Mouse (Mus musculus) midbrain, embryonic 12.5 days (tissue): ENCODE measurements at regions not wholly inside any gene's neighbourhood (a gene's known extent, or its start where the extent isn't known, plus 50 kb on each side); places are given as distances from the start of the nearest gene placed in this dataset.
A peak's percentile ranks its signal among the peaks of the same experiment; 100 is the strongest.
"Not testable (repeated sequence)": the region's sequence is repeated elsewhere in the genome, so short reads cannot be mapped to it uniquely, and the experiment has no call there.

ENCODE experiments used
- ATAC-seq: fragments of 200-750 bp; cut with Nextera tagmentation; 2 replicates; pipeline ENCODE4 v1.8.0; 2017; ENCODE audit warnings: low read depth, moderate TSS enrichment, moderate library complexity; ENCODE audit not compliant: low FRiP score
- H3K27ac ChIP-seq: fragments of 300-500 bp; sonication (generic); replicated peaks from 2 replicates; pipeline ENCODE4 v1.5.1; 2016; ENCODE audit warnings: mild to moderate bottlenecking
- H3K27me3 ChIP-seq: fragments of 300-500 bp; sonication (generic); 2 replicates; pipeline ENCODE4 v1.6.1; 2016; ENCODE audit warnings: mild to moderate bottlenecking
- H3K36me3 ChIP-seq: fragments of 300-500 bp; sonication (generic); 2 replicates; pipeline ENCODE4 v1.6.1; 2016
- H3K4me1 ChIP-seq: fragments of 300-500 bp; sonication (generic); 2 replicates; pipeline ENCODE4 v1.6.1; 2016
- H3K4me2 ChIP-seq: fragments of 300-500 bp; sonication (generic); replicated peaks from 2 replicates; pipeline ENCODE4 v1.6.1; 2016; ENCODE audit warnings: mild to moderate bottlenecking, moderate library complexity
- H3K4me3 ChIP-seq: fragments of 300-500 bp; sonication (generic); 2 replicates; pipeline ENCODE4 v1.5.1; 2016; ENCODE audit warnings: mild to moderate bottlenecking
- H3K9ac ChIP-seq: fragments of 300-500 bp; sonication (generic); replicated peaks from 2 replicates; pipeline ENCODE4 v1.6.1; 2016; ENCODE audit warnings: mild to moderate bottlenecking, moderate library complexity
- H3K9me3 ChIP-seq: fragments of 300-500 bp; sonication (generic); 2 replicates; pipeline ENCODE4 v1.6.1; 2016; ENCODE audit warnings: mild to moderate bottlenecking
- WGBS: fragments of 180-500 bp; shearing (Covaris S2); methylation state at CpG from one replicate; pipeline ENCODE4 v1.1.7; 2016; 5-methylcytosine and 5-hydroxymethylcytosine counted together

GRCm38 (mm10) chr12:5943346-5943925 lies 568.0 kb upstream of the Klhl29 start:
- Histone ChIP-seq H3K27me3 (no peaks in the 10 kb centered on the region), H3K4me2 (no peak overlapping the region), H3K4me3 (no peak overlapping the region), H3K27ac (no peak overlapping the region), H3K4me1 (no peaks in the 10 kb centered on the region), H3K9ac (no peak overlapping the region), H3K9me3 (no peaks in the 10 kb centered on the region), H3K36me3 (no peaks in the 10 kb centered on the region)
- WGBS, result 93% methylated on average over 11 of the region's 11 CpGs
- ATAC-seq, result no peak

DNA sequence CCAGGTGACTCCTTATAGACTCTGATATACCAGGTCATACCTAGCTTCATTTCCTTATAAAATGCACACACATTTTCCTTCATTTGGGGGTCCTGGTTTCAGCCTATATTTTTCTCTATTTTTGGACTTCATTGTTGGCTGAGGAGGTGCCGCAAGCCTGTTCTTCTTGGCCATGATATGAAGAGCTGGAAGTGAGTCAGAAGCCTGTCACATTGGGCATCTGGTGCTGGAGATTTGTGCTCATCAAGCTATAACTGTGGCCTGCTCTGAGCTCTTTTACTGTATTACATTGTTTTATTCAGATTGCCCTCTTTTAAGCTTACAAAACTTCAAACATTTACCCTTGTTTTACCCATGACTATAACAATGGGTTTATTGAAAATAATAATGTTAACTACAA lies 545.8 kb upstream of the Klhl29 start:
- WGBS, result 100% methylated on average over 1 of the region's 1 CpGs
- Histone ChIP-seq H3K4me2 (no peak overlapping the region), H3K36me3 (no peaks in the 10 kb centered on the region), H3K27ac (no peak overlapping the region), H3K9me3 (no peaks in the 10 kb centered on the region), H3K4me3 (no peak overlapping the region), H3K9ac (no peak overlapping the region), H3K27me3 (no peaks in the 10 kb centered on the region), H3K4me1 (no peaks in the 10 kb centered on the region)
- ATAC-seq, result no peak

DNA sequence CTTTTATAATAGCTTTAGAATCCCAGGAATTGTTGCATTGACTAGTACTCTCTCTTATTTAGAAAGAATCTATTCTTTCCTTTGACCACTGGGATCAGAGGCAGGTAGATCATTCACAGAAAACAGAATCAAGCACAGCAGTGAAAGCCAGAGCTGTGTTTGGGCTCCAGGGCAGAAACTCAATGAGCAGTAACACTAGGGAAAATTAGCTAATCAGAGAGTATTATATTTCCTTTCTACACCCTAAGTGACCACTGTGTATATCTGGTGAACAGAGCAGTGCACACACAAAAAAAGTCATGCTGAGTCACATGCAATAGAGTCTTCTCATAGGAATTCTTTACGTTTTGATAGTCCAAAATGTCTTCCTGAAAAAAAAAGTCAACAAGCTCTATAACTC lies 542.5 kb upstream of the Klhl29 start:
- no peak for ATAC-seq
- no peaks in the 10 kb centered on the region for H3K36me3 ChIP-seq
- no peaks in the 10 kb centered on the region for H3K4me1 ChIP-seq
- no peaks in the 10 kb centered on the region for H3K27me3 ChIP-seq
- no peaks in the 10 kb centered on the region for H3K9me3 ChIP-seq
- H3K4me2 ChIP-seq, result no peak overlapping the region
- 63% methylated on average over 1 of the region's 1 CpGs for WGBS
- H3K9ac ChIP-seq, result no peak overlapping the region
- no peak overlapping the region for H3K27ac ChIP-seq
- no peak overlapping the region for H3K4me3 ChIP-seq

DNA sequence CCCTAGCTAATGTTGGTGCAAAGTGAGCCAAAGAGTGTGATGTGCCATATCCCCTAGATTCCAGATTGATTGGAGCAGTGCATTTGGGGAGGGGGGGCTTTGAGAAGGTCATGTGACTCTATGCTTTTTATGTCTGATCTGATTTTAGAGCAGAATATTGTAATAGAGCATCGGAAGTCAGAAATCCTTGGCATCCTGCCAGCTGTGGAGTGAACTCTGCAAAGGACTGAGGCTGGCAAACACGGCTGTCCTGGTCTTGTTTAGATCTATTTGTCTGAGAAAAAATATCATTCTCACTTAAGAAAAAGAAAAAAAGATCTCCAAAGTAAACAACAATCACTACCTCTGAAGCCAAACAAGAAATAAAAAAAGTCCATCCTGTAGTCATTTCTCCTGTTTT lies 530.8 kb upstream of the Klhl29 start:
- 82% methylated on average over 2 of the region's 2 CpGs for WGBS
- Histone ChIP-seq H3K9me3 (no peaks in the 10 kb centered on the region), H3K4me3 (no peak overlapping the region), H3K4me1 (no peaks in the 10 kb centered on the region), H3K9ac (no peak overlapping the region), H3K27me3 (no peaks in the 10 kb centered on the region), H3K27ac (no peak overlapping the region), H3K4me2 (no peak overlapping the region), H3K36me3 (no peaks in the 10 kb centered on the region)
- ATAC-seq, result no peak

GRCm38 (mm10) chr12:5891786-5892185 lies 516.3 kb upstream of the Klhl29 start:
- peak; percentile 82 for ATAC-seq
- H3K4me3 ChIP-seq, H3K36me3 ChIP-seq, H3K9ac ChIP-seq, H3K4me1 ChIP-seq, H3K27ac ChIP-seq, H3K4me2 ChIP-seq, H3K9me3 ChIP-seq, H3K27me3 ChIP-seq: not testable (repeated sequence)
- WGBS, result 68% methylated on average over 2 of the region's 3 CpGs

GRCm38 (mm10) chr12:5866701-5867100 lies 491.2 kb upstream of the Klhl29 start:
- Histone ChIP-seq H3K27ac (no peak overlapping the region), H3K4me2 (no peak overlapping the region), H3K4me1 (no peaks in the 10 kb centered on the region), H3K36me3 (no peaks in the 10 kb centered on the region), H3K9ac (no peak overlapping the region), H3K27me3 (no peaks in the 10 kb centered on the region), H3K9me3 (no peaks in the 10 kb centered on the region), H3K4me3 (no peak overlapping the region)
- ATAC-seq, result no peak

DNA sequence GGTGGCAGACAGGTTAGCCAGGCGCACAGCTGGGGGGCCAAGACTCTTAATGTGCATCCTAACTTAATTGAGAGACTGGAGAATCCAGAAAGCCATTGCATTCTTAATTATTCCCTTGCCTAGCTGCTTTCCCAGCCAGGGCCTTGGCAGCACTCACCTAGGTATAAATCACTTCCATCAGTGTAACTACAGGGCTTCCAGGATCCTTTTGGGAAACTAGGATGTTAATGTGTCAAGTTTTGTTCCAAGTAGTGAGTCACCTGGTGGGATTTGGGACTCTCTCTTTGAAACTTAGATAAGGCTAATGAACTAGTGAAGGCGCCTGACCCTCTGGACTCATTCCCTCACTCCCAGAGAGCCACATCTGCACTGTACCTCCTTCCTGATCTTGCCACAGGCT lies 484.3 kb upstream of the Klhl29 start:
- Histone ChIP-seq H3K4me3 (no peak overlapping the region), H3K4me2 (no peak overlapping the region), H3K27ac (no peak overlapping the region), H3K9me3 (no peaks in the 10 kb centered on the region), H3K36me3 (no peaks in the 10 kb centered on the region), H3K27me3 (no peaks in the 10 kb centered on the region), H3K9ac (no peak overlapping the region), H3K4me1 (no peaks in the 10 kb centered on the region)
- 75% methylated on average over 2 of the region's 2 CpGs for WGBS
- ATAC-seq, result no peak

DNA sequence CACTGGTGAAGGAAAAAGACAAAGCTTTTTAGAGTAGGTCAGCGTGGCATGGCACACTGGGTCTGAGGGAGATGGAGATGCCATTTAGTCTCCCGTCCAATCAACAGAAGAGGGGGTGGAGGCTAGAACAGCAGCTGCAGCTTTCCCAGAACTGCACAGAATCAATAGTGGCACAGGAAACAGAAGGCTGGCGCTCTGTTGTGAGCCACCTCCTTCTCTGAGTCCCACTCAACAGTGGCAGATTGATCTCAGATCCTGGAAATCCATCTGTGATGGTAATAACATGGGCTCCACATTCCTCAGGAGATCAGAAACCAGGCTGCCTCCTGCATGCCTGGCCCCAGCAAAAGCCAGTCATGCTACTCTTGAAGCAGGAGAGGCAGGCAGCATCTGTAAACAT lies 480.9 kb upstream of the Klhl29 start:
- WGBS, result 55% methylated on average over 3 of the region's 3 CpGs
- H3K4me3 ChIP-seq, result no peak overlapping the region
- H3K27me3 ChIP-seq, result no peaks in the 10 kb centered on the region
- H3K9ac ChIP-seq, result no peak overlapping the region
- no peaks in the 10 kb centered on the region for H3K36me3 ChIP-seq
- H3K4me2 ChIP-seq, result no peak overlapping the region
- H3K9me3 ChIP-seq, result no peaks in the 10 kb centered on the region
- H3K4me1 ChIP-seq, result no peaks in the 10 kb centered on the region
- ATAC-seq, result 0 out of 2 replicates have a peak, but pooled peaks have one; percentile 34
- H3K27ac ChIP-seq, result no peak overlapping the region

GRCm38 (mm10) chr12:5810427-5810826 lies 434.9 kb upstream of the Klhl29 start:
- H3K9ac ChIP-seq, result no peak overlapping the region
- no peaks in the 10 kb centered on the region for H3K27me3 ChIP-seq
- WGBS, result 82% methylated on average over 2 of the region's 2 CpGs
- no peak overlapping the region for H3K4me3 ChIP-seq
- H3K27ac ChIP-seq, result no peak overlapping the region
- no peaks in the 10 kb centered on the region for H3K36me3 ChIP-seq
- H3K4me1 ChIP-seq, result peaks cover 7% of the 10 kb centered on the region; the same call in 1 of the 2 replicates
- ATAC-seq, result no peak
- no peak overlapping the region for H3K4me2 ChIP-seq
- H3K9me3 ChIP-seq, result no peaks in the 10 kb centered on the region

GRCm38 (mm10) chr12:5810009-5810408 lies 434.5 kb upstream of the Klhl29 start:
- WGBS, result 66% methylated on average over 4 of the region's 4 CpGs

GRCm38 (mm10) chr12:5807996-5808886 lies 432.8 kb upstream of the Klhl29 start:
- Histone ChIP-seq H3K9ac (no peak overlapping the region), H3K4me1 (peaks cover 7% of the 10 kb centered on the region; the same call in 1 of the 2 replicates), H3K27ac (no peak overlapping the region; the same call in 1 of the 2 replicates), H3K27me3 (no peaks in the 10 kb centered on the region), H3K36me3 (no peaks in the 10 kb centered on the region), H3K9me3 (no peaks in the 10 kb centered on the region), H3K4me3 (no peak overlapping the region), H3K4me2 (peak overlapping the region; percentile 16; the same call in 1 of the 2 replicates)
- peak; percentile 79 for ATAC-seq
- WGBS, result 15% methylated on average over 18 of the region's 18 CpGs

More at GRCm38 (mm10) chr12:5810009-5810408, 434.5 kb upstream of the Klhl29 start:
- no peak for ATAC-seq
- Histone ChIP-seq H3K4me1 (peaks cover 7% of the 10 kb centered on the region; the same call in 1 of the 2 replicates), H3K36me3 (no peaks in the 10 kb centered on the region), H3K27ac (no peak overlapping the region), H3K4me2 (no peak overlapping the region), H3K9ac (no peak overlapping the region), H3K4me3 (no peak overlapping the region), H3K27me3 (no peaks in the 10 kb centered on the region), H3K9me3 (no peaks in the 10 kb centered on the region)

DNA sequence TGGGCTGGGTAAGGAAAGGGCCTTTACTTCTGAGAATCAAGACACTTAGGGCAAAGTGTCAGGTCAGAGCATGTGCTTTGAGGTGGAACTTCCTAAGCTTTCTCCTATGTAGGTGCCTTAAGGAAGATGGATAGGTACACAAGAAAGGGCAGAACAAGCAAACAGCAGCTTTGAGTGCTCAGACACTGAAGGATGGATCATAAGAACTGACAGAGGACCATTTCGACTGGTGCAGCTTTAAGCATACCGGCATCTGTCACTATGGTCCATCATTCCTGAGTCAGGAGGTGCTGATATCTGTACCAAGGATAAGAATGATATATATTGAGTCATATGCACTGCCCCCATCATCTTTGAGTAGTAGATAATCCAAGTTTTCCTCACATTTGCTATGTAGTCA lies 430.2 kb upstream of the Klhl29 start:
- Histone ChIP-seq H3K36me3 (no peaks in the 10 kb centered on the region), H3K27ac (no peak overlapping the region), H3K4me3 (no peak overlapping the region), H3K9ac (no peak overlapping the region), H3K4me1 (peaks cover 7% of the 10 kb centered on the region; the same call in 1 of the 2 replicates), H3K9me3 (no peaks in the 10 kb centered on the region), H3K4me2 (no peak overlapping the region), H3K27me3 (no peaks in the 10 kb centered on the region)
- ATAC-seq, result no peak
- WGBS, result 88% methylated on average over 2 of the region's 2 CpGs
